Mouse (Mus musculus): ENCODE measurements around the gene Fat4. TPM values are rescaled to one million over a fixed set of nuclear protein-coding genes. Genes with fewer than 3 reads are reported as not detected.

Gene Fat4
- polyA plus RNA-seq, 1 experiment from 2014 or later, result 7.2 TPM

GRCm38 (mm10) chr3:38908426-38909111 lies 21.8 kb downstream of the Fat4 start:
- H3K4me3 ChIP-seq (replicated peaks), result peak overlapping the region; percentile 26
- H3K36me3 ChIP-seq, result no peaks in the 10 kb centered on the region
- peak overlapping the region; percentile 74 for H3K27ac ChIP-seq
- H3K4me1 ChIP-seq (replicated peaks), result peaks cover 50% of the 10 kb centered on the region
- 18% methylated on average over 13 of the region's 13 CpGs for WGBS
- H3K9me3 ChIP-seq, result no peaks in the 10 kb centered on the region
- no peaks in the 10 kb centered on the region for H3K27me3 ChIP-seq
- H3K9ac ChIP-seq (replicated peaks), result peak overlapping the region; percentile 50
- peak; percentile 52; the same call in 1 of the 2 replicates for ATAC-seq
- H3K4me2 ChIP-seq (replicated peaks), result peak overlapping the region; percentile 48

DNA sequence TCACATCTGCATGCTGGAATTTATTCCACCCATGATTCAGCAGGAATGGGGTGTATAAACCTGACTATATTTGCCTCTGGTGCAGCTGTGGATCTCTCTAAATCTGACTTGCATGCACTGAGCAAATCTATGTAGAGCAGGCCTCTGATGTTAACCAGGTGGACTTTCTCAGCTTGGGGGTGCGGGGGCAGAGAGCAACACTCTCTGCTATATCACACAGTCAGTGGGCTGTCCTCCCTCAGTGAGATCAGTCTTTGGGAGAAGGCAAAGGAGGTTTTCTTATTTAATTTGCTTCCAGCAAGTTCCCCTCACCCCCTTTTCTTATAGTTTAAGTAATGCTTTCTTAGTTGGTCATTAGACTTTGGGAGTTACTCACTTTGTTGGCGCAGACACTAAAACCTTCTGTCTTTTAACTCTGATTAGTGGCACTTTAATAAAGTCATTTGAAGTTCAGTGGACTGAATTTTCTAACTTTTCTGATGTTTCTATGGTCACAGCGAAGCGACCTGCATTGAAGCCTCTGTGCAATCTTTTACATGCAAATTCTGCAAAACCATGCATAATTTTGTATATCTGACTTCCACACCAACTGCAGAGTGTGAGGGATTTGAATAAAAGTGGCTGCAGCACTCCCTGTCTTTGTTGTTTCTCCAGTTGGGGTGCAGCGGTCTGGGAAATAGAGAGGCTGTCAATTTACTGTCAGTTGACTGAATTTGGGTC lies 26.2 kb downstream of the Fat4 start:
- WGBS, result 19% methylated on average over 5 of the region's 5 CpGs
- no peaks in the 10 kb centered on the region for H3K36me3 ChIP-seq
- H3K9me3 ChIP-seq, result no peaks in the 10 kb centered on the region
- ATAC-seq, result peak; percentile 58; the same call in 1 of the 2 replicates
- no peak overlapping the region for H3K4me3 ChIP-seq (replicated peaks)
- peaks cover 41% of the 10 kb centered on the region for H3K4me1 ChIP-seq (replicated peaks)
- no peak overlapping the region; the same call in 1 of the 2 replicates for H3K27ac ChIP-seq
- no peak overlapping the region for H3K9ac ChIP-seq (replicated peaks)
- no peak overlapping the region for H3K4me2 ChIP-seq (replicated peaks)
- H3K27me3 ChIP-seq, result no peaks in the 10 kb centered on the region

GRCm38 (mm10) chr3:38913488-38914105 lies 26.9 kb downstream of the Fat4 start:
- Histone ChIP-seq H3K27me3 (no peaks in the 10 kb centered on the region), H3K4me1 (replicated peaks) (peaks cover 34% of the 10 kb centered on the region), H3K9ac (replicated peaks) (no peak overlapping the region; the same call in 1 of the 2 replicates), H3K36me3 (no peaks in the 10 kb centered on the region), H3K4me2 (replicated peaks) (no peak overlapping the region), H3K4me3 (replicated peaks) (no peak overlapping the region), H3K9me3 (no peaks in the 10 kb centered on the region), H3K27ac (no peak overlapping the region; the same call in 1 of the 2 replicates)
- 18% methylated on average over 11 of the region's 11 CpGs for WGBS
- peak; percentile 37 for ATAC-seq

DNA sequence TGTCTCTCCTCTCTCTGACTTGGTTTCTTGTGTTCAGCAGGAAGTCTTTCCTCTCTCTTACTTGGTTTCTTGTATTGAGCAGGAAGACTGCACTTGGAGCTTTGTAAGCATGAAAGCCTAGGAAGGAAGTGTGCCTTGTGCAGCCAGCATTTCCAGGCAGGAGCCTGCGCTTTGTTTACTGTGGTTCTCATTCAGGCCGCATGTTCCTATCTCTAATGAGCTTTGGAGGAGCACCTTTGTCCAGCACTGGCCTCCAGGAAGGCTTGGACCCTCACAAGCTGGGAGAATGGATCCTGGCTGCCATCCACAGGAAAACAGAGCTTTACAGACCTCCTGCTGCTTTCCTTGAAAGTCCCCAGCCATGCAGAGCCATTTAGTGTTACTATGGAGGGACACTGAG lies 32.2 kb downstream of the Fat4 start:
- no peaks in the 10 kb centered on the region for H3K27me3 ChIP-seq
- H3K4me3 ChIP-seq (replicated peaks), result no peak overlapping the region
- no peak overlapping the region for H3K9ac ChIP-seq (replicated peaks)
- H3K9me3 ChIP-seq, result no peaks in the 10 kb centered on the region
- 41% methylated on average over 2 of the region's 2 CpGs for WGBS
- no peak overlapping the region for H3K27ac ChIP-seq
- H3K4me1 ChIP-seq (replicated peaks), result peaks cover 11% of the 10 kb centered on the region
- no peak for ATAC-seq
- H3K4me2 ChIP-seq (replicated peaks), result no peak overlapping the region
- no peaks in the 10 kb centered on the region for H3K36me3 ChIP-seq

DNA sequence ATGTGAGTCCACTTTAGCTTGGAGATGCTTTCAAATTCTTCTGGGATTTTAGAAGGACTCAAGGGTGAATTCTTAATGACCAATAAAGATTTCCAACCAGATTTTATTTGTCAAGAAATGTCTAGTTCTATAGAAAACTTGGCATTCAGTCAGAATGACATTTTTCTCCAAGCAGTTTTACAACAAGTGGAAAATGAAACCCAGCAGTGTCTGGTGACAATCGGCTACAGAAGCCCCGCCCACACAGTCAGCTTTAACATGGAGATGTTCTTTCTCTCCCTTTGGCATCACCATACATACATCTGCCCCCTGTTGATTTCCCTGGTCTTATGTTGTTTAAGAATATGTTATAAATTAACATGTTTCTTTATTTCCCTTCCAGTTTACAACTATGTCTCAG lies 34.3 kb downstream of the Fat4 start:
- H3K36me3 ChIP-seq, result no peaks in the 10 kb centered on the region

DNA sequence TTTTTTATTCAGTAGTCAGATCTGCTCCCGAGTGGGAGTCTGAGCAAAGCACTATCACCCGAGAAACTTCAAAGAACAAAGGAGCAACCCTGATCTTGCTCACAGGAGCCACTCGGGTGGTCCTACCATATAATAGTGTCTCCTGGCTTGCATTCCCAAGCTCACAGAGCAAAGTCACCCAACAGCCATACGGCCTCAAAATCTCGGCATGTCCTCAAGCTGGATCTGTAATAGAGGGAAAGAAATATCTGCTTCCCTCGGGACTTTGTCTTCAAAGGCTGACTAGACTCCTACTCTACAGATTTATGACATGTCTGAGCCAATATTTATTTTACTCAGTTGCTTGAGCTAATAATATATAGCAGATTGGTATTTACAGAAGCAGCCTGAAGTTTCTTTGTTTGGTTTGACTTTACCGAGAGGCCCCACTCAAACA lies 36.5 kb downstream of the Fat4 start:
- no peak for ATAC-seq
- no peaks in the 10 kb centered on the region for H3K36me3 ChIP-seq
- no peak overlapping the region for H3K27ac ChIP-seq
- no peak overlapping the region for H3K4me3 ChIP-seq (replicated peaks)
- no peaks in the 10 kb centered on the region for H3K27me3 ChIP-seq
- no peak overlapping the region for H3K4me2 ChIP-seq (replicated peaks)
- WGBS, result 71% methylated on average over 7 of the region's 7 CpGs
- H3K4me1 ChIP-seq (replicated peaks), result 0 out of 2 replicates have a peak, but pooled peaks cover 6% of the 10 kb centered on the region
- no peaks in the 10 kb centered on the region for H3K9me3 ChIP-seq
- no peak overlapping the region for H3K9ac ChIP-seq (replicated peaks)

More for the DNA sequence above, 34.3 kb downstream of the Fat4 start:
- Histone ChIP-seq H3K27me3 (no peaks in the 10 kb centered on the region), H3K4me1 (replicated peaks) (0 out of 2 replicates have a peak, but pooled peaks cover 6% of the 10 kb centered on the region), H3K4me2 (replicated peaks) (no peak overlapping the region), H3K9me3 (no peaks in the 10 kb centered on the region), H3K9ac (replicated peaks) (no peak overlapping the region), H3K4me3 (replicated peaks) (no peak overlapping the region), H3K27ac (no peak overlapping the region)
- 82% methylated on average over 2 of the region's 2 CpGs for whole genome bisulfite sequencing
- no peak for ATAC-seq

- H3K4me1 ChIP-seq (replicated peaks), result no peaks in the 10 kb centered on the region
- H3K27me3 ChIP-seq, result no peaks in the 10 kb centered on the region
- no peak overlapping the region for H3K4me2 ChIP-seq (replicated peaks)
- no peaks in the 10 kb centered on the region for H3K36me3 ChIP-seq
- no peak for ATAC-seq
- no peak overlapping the region for H3K27ac ChIP-seq
- WGBS, result 85% methylated on average over 4 of the region's 4 CpGs
- no peak overlapping the region for H3K9ac ChIP-seq (replicated peaks)
- no peak overlapping the region for H3K4me3 ChIP-seq (replicated peaks)
- no peaks in the 10 kb centered on the region for H3K9me3 ChIP-seq
Measured at GRCm38 (mm10) chr3:38928076-38928686, 41.4 kb downstream of the Fat4 start.

DNA sequence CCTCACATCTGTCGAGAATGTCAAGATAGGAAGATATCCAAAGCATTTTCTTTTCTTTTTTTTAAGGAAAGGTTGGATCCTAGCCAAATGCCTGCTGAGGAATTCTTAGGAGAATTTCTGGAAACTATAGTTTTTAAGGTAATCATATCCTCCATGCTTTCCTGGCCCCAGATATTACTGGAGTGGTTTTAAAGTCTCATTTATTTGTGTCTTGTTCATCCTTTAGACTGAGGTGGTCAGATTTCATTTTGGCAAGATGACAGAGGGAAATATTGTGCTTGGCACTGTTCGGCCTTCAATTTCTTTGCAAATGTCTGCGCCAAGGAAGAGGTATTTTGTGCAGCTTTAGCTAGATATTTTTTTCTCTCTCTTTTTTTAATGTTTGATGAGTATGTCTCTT lies 42.0 kb downstream of the Fat4 start:
- Histone ChIP-seq H3K27ac (no peak overlapping the region), H3K4me2 (replicated peaks) (no peak overlapping the region), H3K4me1 (replicated peaks) (0 out of 2 replicates have a peak, but pooled peaks cover 4% of the 10 kb centered on the region), H3K27me3 (no peaks in the 10 kb centered on the region), H3K9ac (replicated peaks) (no peak overlapping the region), H3K4me3 (replicated peaks) (no peak overlapping the region), H3K9me3 (no peaks in the 10 kb centered on the region), H3K36me3 (no peaks in the 10 kb centered on the region)
- 85% methylated on average over 3 of the region's 3 CpGs for WGBS
- no peak for ATAC-seq

- Histone ChIP-seq H3K4me2 (replicated peaks) (no peak overlapping the region), H3K27me3 (no peaks in the 10 kb centered on the region), H3K9ac (replicated peaks) (no peak overlapping the region), H3K4me1 (replicated peaks) (peaks cover 34% of the 10 kb centered on the region), H3K36me3 (no peaks in the 10 kb centered on the region), H3K4me3 (replicated peaks) (no peak overlapping the region), H3K27ac (peak overlapping the region; percentile 44; the same call in 1 of the 2 replicates), H3K9me3 (no peaks in the 10 kb centered on the region)
- ATAC-seq, result peak; percentile 71
- WGBS, result 42% methylated on average over 7 of the region's 7 CpGs
Measured at GRCm38 (mm10) chr3:38934780-38935179, 48.0 kb downstream of the Fat4 start.

- no peak for ATAC-seq
- Histone ChIP-seq H3K36me3 (no peaks in the 10 kb centered on the region), H3K9ac (replicated peaks) (no peak overlapping the region), H3K4me3 (replicated peaks) (no peak overlapping the region), H3K9me3 (no peaks in the 10 kb centered on the region), H3K4me1 (replicated peaks) (peaks cover 40% of the 10 kb centered on the region), H3K27me3 (no peaks in the 10 kb centered on the region), H3K27ac (no peak overlapping the region), H3K4me2 (replicated peaks) (no peak overlapping the region)
- 89% methylated on average over 7 of the region's 7 CpGs for WGBS
Measured at GRCm38 (mm10) chr3:38936485-38936884, 49.7 kb downstream of the Fat4 start.

DNA sequence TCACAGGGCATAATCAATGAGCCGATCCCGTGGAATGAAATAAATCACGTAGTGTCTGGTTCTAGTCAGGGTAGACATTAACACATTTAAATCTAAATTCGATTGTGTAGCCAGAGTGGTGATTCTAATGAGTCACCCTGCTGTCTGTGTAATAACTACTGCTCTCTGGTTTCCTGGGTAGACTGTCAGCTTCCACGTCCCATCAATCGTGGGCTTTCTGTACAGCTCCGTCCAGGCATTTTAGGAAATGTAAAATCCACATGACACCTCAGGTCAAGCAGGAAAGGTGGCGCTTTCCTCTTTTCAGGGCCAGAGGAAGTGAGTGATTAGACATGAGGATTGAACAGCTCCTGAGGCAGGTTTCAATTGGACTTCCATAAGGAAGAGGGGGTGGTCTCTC lies 50.4 kb downstream of the Fat4 start:
- Histone ChIP-seq H3K27me3 (no peaks in the 10 kb centered on the region), H3K4me2 (replicated peaks) (no peak overlapping the region), H3K9me3 (no peaks in the 10 kb centered on the region), H3K4me1 (replicated peaks) (peaks cover 40% of the 10 kb centered on the region), H3K4me3 (replicated peaks) (no peak overlapping the region), H3K36me3 (no peaks in the 10 kb centered on the region), H3K9ac (replicated peaks) (no peak overlapping the region), H3K27ac (no peak overlapping the region)
- WGBS, result 80% methylated on average over 8 of the region's 8 CpGs
- no peak for ATAC-seq

DNA sequence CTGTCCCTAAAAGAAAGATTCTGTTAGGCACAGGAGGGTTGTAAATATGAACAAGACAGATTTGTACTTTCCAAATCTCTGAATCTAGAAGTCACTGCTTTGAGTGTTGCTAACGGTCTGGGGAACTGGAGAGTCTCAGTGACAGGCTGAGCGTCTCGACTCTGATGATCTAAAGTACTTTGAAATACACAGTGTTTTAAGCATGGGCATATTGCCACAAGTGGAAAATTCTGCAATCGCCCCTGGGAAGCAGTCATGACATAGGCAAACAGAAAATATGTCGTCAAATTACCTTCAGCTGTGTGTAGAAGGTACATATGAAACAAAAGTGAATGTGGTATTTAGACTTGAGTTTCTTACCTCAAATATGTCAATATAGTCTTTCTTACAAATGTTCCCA lies 51.4 kb downstream of the Fat4 start:
- 82% methylated on average over 5 of the region's 5 CpGs for WGBS
- H3K4me2 ChIP-seq (replicated peaks), result no peak overlapping the region

More for the DNA sequence above, 51.4 kb downstream of the Fat4 start:
- H3K36me3 ChIP-seq, result peaks cover 7% of the 10 kb centered on the region
- H3K4me1 ChIP-seq (replicated peaks), result peaks cover 40% of the 10 kb centered on the region
- no peaks in the 10 kb centered on the region for H3K27me3 ChIP-seq
- H3K9me3 ChIP-seq, result no peaks in the 10 kb centered on the region
- H3K4me3 ChIP-seq (replicated peaks), result no peak overlapping the region
- H3K27ac ChIP-seq, result no peak overlapping the region
- no peak overlapping the region for H3K9ac ChIP-seq (replicated peaks)
- ATAC-seq, result no peak
